Mouse (Mus musculus) right cerebral cortex, adult 18-20 months (tissue): Measurements from ENCODE around the gene Klhl3.

Source experiments
- DNase-seq: peaks from one replicate; pipeline ENCODE4 v3.0.0; 2022; ENCODE audit warnings: mixed read lengths

Klhl3 gene

DNA sequence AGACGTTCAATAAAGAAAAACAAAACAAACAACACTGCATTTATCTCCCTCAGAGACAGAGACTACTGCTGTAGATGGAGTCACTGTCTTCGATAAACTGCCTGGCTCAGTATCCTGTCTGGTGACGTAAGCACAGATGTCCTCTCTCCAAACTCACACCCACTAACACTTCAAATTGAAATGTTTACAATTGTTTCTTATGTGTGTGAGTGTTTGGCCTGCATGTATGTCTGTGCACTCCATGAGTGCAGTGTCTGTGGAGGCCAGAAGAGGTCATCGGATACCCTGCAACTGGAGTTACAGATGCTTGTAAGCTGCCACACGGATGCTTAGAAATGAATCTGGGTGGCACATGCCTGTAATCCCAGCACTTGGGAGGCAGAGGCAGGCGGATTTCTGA lies 96.1 kb downstream of the Klhl3 start:
- no peak for DNase-seq

DNA sequence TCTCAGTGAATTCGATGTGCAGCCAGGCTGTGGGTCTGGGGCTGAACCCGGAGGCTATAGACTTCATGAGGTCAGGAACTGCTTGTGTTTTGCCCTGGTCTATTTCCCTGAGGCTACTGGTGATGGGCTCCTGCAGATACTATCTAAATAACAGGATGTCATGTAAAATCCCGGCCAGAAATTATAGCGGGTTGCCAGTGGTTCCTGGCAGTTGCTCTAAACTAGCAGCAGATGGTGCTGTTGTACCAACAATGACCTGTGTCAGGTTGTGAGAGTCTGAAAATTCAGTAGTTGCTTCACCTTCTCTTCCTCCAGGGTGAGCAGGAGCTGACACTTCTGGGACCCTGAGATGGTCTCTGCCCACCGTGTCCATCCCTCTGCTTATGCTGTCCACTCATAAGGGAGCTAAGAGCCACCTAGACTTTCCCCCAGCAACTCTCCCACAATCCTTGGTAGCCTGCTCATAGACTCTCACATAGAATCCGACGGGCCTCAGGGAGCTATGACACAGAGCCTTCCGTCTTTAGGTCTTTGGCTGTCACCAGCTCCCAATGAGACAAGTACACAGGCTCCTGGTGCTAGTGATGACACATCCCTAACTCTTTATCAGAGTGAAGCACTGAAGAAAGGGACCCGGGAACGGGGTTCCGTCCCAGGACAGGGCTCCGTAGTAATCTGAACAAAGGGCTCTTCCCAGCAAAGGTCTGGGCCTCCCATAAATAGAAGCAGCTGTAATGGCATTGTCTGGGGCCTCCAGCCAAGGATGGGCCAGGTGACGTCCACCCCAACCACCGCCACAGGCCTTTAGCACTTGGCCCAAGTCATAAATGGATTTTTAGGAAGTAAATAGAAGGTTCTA lies 101.1 kb downstream of the Klhl3 start:
- DNase-seq = peak; percentile 56

DNA sequence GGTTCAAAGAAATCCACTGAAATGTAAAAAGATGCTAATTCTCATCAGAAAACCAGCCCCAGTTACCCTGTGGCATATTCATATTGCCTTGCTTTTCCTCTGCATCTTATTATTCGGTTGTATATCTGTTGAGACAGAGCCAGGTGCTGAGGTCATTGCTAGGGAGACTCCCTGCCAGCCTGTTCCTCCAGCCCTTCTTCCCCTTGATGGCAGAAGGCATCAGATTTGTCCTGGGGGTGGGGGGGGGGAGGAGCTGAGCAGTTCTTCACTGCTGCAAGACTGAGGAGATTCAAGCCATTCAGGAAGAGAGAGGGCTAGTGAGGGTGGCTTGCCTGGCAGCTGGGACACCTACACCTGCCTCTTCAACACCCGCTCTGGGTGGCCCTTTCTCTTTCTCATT lies 101.9 kb downstream of the Klhl3 start:
- DNase-seq = no peak

DNA sequence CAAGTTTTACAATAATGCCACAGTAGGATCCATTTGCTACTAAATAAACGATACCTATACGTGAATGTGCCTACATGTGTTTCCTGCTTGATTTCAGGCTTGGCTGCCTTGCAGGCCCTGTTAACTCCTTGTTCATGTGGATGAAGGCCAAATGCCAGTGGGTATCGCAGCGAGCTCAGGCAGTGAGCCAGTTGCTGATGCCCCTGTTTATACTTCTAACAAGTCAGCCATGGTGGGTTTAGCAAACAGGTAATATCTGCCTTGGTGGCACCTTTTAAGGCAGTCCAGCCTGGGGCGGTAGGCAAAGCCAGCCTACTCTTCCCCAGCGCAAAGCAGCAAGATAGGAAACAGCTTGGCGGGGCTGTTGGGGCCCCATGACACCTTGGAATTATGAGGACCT lies 103.0 kb downstream of the Klhl3 start:
- DNase-seq = no peak

DNA sequence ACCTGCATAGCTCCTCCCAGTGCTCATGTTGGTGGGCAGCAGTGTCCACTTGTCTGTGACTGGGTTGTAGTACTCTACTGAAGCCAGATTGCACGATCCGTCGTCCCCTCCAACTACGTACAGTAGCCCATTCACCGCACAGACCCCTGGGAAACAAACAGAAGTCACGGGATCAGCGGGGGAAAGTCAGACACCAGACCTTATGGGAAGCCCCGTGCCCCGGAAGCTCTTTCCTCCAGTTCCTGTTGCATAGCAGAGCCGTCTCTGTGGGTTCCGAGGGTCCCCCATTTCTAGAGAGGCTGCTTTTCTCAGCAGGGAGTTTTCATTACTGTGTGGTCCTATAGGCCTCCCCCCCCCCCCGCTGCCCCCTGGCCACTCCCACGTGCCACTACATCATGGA lies 104.1 kb downstream of the Klhl3 start:
- DNase-seq = no peak

DNA sequence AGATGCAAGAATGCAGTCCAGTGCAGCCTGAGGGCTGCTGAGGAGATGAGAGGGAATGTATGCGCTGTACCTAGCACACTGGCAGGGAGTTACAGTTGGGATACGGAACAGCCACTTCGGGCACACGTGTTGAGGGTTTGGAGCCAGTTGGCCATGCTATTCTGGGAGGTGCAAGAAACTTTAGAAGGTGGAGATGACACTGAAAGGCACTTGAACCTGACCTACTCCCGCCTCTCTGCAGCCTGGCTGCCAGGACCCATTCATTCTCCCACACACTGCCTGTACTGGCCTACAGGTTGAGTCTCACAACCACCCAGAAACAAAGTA lies 105.4 kb downstream of the Klhl3 start:
- no peak for DNase-seq

DNA sequence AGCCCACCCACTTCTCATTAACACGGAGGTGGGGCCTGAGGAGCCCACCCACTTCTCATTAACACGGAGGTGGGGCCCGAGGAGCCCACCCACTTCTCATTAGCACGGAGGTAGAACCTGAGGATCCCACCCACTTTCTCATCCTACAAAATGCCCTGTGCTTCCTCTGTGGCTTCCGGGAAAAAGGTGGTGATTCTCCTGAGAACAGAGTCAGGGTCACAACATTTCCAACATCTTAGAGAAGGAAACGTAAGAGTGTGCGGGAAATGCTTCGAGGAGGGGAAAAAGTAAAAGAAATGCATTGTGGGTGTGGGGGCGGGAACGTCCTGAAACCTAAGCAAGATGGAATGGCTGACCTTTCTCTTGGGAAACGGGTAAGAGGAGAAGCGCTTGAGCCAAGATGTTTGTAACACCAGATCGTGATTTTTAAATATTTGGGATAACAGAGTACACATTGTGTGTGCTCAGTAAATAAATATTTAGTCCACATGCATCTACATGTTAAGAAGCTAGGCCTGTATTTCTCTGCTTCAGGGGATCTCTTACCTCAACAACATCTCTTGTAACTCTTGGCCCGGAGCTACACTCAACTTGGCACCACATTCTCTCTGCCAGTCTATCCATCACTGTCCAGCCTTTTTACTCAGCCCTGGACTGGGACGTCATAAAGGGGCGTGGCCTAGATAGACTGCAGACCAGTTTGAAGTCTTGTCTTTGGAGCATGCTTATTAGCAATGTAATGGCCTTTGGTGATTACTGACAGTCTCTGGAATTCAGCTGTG lies 105.9 kb downstream of the Klhl3 start:
- no peak for DNase-seq

DNA sequence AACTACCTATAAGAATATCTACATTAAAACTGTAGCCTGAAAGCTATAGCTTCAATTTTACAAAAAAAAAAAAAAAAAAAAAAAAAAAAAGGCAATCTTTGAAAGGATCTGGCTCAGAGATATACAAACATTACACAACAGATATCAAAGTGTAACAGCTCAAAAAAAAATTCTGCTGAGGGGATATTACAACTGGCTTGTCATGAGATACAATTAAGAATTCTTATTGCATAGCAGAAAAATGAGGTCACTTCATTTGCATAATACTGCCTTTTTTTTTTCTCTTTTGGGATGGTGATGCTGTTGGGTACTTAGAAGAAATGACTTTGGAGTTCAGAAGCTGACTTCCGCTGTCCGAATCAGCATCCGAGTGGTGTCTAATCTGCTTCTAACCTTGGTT lies 111.6 kb downstream of the Klhl3 start:
- DNase-seq = no peak

DNA sequence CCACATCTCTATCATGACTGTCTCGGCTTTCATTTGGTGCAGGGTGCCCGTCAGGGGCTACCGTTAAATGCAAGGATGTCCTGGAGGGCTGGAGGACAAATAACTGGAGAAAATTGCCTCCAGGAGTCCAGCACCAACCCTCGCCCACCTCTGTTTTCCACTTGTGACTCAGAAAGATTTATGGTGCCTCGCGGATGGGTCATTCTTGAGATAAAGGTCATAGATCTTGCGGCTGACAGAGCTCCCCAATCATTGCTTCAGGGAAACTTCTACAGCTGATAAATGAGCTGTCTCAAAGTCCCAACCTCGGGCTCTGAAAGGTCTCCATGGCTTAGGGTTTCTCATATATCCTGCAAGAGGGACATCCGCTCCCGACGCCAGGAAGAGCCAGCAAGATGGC lies 116.9 kb downstream of the Klhl3 start:
- no peak for DNase-seq

DNA sequence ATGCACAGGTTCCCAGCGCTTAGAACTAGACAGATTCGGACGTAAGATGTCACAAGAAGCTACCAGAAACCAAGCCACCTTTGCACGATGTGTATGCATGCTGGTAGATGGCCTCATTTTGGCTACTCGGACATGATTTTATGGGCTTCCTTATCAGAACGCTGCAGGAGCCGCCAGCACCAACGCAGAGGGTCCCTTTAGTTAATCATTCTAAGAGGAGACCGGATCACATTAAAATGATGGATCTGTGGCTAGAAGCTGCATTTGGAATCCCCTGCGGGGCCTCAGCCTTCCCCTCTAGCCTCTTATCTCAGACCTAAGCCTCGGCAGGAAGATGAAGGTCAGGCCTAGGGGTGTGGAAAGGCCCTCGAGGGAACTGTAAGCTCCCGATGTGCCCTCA lies 117.5 kb downstream of the Klhl3 start:
- DNase-seq = no peak

DNA sequence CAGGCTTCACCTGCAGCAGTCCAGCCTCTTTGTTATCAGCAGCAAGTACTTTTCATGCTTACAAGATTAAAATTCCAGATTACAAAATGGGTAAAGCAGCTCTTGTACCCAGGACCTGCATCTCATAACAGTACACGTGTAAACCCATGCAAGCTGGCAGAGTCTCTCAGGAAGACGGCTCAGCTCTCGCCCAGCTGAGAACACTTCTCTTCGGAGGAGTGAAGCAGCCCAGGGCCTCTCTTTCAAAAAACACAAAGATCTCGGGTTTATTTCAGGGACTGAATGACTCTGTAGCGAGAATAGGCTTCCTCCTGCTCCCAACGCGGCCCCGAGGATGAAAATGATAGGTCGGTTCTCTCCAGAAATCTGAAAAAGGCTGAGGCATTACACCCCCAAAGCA lies 128.8 kb downstream of the Klhl3 start:
- peak; percentile 17 for DNase-seq

DNA sequence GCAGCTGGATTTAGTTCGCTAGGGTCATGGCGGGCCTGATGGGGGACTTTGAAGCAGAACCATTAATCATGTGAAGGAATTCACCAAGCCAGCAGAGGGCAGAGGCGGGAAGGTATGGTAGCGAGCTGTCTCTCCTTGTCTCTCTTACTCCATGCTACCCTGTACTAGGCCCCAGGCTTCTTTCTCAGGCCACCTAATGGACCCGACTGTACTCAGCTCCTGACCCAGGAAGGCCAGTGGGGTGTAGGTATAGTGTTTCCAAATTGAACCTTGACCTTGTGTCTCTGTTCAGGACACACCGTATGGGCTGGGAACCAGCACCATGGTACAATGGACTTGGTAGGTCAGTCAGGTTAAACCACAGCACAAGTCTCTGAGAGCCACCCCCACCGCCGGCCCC lies 129.2 kb downstream of the Klhl3 start:
- DNase-seq = no peak

DNA sequence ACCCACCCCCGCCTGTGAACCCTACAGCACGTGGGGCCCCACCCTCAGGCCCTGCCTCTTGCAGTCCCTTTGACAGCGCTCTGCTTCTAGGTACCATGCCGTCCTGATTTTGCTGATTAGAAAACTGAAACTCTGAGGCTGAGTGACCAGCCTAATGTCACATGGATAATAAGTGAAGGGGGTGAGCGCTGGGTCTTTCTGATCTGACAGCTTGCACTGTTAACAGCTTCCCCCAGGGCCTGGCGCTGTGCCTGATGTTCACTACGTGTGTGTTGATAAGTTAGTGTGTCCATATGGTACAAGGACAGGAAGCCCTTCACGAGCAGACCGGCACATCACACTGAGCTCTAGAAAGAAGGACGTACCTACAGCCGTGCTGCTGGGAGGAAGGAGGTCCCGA lies 130.1 kb downstream of the Klhl3 start:
- no peak for DNase-seq

DNA sequence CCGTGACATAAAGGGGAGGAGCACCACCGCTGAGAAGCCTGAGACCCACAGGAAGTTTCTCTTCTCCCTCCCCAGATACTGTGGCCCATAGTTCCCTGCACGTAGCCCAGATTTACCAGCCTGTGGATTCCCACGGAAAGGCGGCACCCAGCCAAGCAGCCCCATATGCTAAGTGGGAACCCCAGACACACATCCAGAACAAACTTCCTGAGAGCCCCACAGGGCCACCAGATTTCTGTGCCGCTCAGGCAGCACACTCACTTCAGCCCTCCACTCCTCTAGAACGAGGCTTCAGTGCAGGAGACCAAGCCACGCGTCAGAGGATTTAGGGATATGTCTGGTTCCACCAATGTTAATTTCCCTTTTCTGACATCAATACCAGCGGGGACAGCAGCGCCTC lies 130.5 kb downstream of the Klhl3 start:
- DNase-seq = peak; percentile 56

DNA sequence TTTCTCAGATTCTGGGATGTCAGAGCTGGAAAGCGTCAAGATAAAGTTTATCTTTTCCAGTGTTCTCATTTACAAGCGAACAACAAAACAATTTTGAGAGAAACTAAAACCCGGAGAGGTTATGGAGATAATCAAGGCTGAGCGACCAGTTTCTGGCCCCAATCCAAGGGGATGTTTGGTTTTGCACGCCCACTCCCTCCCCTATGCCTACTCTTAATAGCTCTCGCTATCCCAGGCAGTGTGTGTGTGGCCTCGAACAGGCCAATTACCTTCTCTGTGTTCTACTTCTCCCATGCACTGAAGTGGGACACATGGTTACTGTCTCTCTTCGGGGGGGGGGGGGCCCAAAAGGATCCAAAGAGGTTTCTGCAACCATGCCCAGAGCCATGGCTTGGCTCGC lies 132.7 kb downstream of the Klhl3 start:
- DNase-seq = no peak

DNA sequence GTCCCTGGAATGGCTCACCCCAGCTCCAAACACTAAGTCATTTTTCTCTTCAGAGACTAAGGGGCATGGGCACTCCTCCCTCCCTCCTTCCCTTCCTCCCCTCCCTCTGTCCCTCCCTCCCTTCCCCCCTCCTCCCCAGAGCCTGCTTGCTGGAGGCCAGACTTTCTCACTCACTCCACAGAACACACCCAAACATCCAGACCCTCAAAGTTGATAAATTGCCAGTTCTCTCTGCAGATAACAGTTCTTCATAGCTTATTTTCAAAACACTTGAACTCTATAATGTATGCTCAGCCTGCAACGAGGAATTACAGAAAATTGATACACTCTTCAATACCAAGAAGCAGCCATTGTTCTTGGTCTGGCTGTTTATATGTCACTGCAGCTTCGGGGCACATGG lies 133.3 kb downstream of the Klhl3 start:
- no peak for DNase-seq

DNA sequence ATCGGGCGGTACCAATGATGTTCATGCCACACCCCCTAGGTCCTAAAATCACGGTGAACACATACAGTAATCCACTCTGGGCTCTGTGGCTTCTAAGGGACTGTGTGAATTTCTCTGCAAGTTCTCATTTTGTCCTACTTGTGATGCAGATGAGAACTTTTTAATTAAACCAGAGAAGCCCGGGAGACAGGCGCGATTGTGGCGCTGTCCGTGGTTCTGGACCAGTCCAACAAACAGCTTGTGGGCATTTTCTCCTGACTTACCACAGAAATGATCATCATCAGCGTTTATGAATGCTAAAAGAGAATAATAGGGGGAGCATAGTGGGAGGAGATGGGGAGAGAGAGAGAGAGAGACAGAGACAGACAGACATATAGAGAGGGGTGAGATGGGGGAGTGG lies 134.5 kb downstream of the Klhl3 start:
- DNase-seq = no peak

DNA sequence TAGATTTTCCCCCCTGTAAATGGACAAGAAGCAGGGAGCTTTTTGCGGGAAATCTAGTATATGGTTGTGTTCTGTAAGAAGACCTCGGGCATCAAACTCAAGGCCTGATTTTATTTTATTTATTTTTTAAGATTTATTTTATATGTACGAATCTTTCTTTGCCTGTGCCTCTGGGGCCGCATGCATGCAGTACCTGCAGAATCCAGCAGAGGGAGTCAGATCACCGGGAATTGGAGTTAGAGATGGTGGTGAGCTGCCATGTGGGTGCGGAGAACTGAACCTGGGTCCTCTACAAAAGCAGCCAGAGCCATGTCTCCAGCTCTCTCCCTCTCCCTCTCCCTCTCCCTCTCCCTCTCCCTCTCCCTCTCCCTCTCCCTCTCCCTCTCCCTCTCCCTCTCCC lies 135.7 kb downstream of the Klhl3 start:
- DNase-seq = no peak

DNA sequence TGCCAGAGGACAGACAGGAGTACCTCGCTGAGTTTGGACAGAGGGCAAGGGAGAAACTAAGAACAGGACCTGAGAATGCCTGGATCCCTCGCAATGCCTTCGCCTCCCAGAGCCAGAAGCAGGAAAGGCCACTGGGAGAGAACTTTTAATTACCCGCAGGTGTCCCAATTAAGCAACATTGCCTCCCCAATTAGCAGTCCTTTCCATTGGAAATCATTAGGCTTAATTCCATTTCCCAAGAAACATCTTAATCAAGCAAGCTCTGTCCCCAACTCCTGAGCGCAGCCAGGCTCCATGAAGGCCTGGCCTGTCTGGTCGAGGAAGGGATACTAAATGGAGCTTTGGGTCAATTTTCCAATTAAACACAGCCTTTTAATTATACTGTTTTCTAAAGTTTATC lies 147.7 kb downstream of the Klhl3 start:
- no peak for DNase-seq

DNA sequence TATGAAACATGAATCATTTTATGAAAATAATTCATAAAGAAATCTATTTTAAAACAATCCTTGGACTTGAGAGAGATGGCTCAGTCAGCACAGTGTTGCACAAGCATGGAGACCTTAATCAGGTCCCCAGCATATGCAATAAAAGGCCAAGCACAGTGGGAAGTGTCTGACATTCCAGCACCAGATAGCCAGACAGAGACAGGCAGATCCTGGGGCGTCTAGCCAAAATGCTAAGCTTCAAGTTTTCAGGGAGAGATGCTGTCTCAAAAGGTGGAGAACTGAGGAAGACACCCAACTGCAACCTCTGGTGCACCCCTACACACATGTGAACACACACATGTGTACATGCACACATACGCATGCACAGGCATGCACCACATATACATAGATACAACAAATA lies 153.1 kb downstream of the Klhl3 start:
- no peak for DNase-seq

DNA sequence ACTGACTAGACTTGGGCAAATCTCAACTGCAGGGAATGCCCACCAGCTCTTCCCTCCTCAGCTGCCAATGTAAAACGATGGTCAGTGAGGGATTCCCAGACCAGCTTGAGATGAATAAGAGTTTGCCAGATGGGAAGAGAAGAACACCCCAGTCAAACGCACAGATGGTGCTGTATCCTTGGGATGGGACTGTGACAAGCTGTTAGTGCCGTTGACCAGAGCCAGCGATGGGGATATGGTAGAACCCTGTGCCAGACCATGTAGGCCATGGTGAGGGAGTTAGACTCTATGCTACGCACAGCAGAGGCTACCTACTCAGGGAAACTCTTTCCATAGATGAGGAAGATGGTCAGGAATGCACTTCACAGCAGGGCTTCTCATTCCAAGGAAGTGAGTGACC lies 153.6 kb downstream of the Klhl3 start:
- no peak for DNase-seq
